ENCODE assay signal across 8 mouse cellular contexts in genomic region chr11:6471493-6471892, GRCm38 (mm10). TPM values are rescaled to one million over a fixed set of nuclear protein-coding genes. Genes with fewer than 3 reads are reported as not detected.
A peak's percentile ranks its signal among the peaks of the same experiment; 100 is the strongest.
DNase-seq lines count a peak whose midpoint lies in the region; ATAC-seq and TF ChIP-seq lines count a peak whose summit lies in the region.

No protein-coding gene starts in this region.

- no peak overlapping the region; the same call in 1 of the 2 replicates for H3K9ac ChIP-seq in heart, adult 2 months (ENCODE audit: low read depth, low read length)
- H3K9ac ChIP-seq in forebrain, embryonic 14.5 days (ENCODE audit: low read length): peak overlapping the region; percentile 51
- peak overlapping the region; percentile 44 for H3K9ac ChIP-seq in liver, embryonic 14.5 days (replicated peaks)

- peaks cover 10% of the 10 kb centered on the region for H3K4me1 ChIP-seq in heart, adult 2 months (ENCODE audit: control insufficient read depth, insufficient read depth, low read length)
- H3K4me1 ChIP-seq in forebrain, embryonic 14.5 days (ENCODE audit: control insufficient read depth, insufficient read depth, low read length): peaks cover 42% of the 10 kb centered on the region
- peaks cover 21 to 24% of the 10 kb centered on the region in 2 experiments for H3K4me1 ChIP-seq in liver, embryonic 14.5 days (replicated peaks; ENCODE audit: control insufficient read depth in 2 of 2, insufficient read depth in 2 of 2, low read length in 1 of 2)

- no peak for TF ChIP-seq POLR2A in heart, adult 2 months (IDR thresholded peaks at IDR 0.05; ENCODE audit: insufficient read depth, low read depth, low read length)

- H3K27me3 ChIP-seq in heart, adult 2 months (ENCODE audit: control insufficient read depth, insufficient read depth, low read length): no peaks in the 10 kb centered on the region
- H3K27me3 ChIP-seq in C2C12 (ENCODE audit: control insufficient read depth, insufficient read depth, insufficient read length): no peaks in the 10 kb centered on the region
- no peaks in the 10 kb centered on the region for H3K27me3 ChIP-seq in forebrain, embryonic 14.5 days (replicated peaks; ENCODE audit: control insufficient read depth, insufficient read depth, low read length)
- no peaks in the 10 kb centered on the region for H3K27me3 ChIP-seq in liver, embryonic 14.5 days (ENCODE audit: control insufficient read depth, insufficient read depth, low read length)

- peak overlapping the region; percentile 98 for H3K4me2 ChIP-seq in forebrain, embryonic 14.5 days (ENCODE audit: low read length)
- peak overlapping the region; percentile 93 for H3K4me2 ChIP-seq in liver, embryonic 14.5 days (ENCODE audit: low read depth)

- H3K79me2 ChIP-seq in heart, adult 2 months (replicated peaks; ENCODE audit: control insufficient read depth, insufficient read depth, low read length): peaks cover 4% of the 10 kb centered on the region; the same call in 1 of the 2 replicates
- peaks cover 92% of the 10 kb centered on the region for H3K79me2 ChIP-seq in C2C12 (ENCODE audit: control insufficient read depth, insufficient read depth)

- ATAC-seq in forebrain, embryonic 14.5 days: no peak
- no peak for ATAC-seq in liver, embryonic 14.5 days (ENCODE audit: insufficient read depth)
- no peak for ATAC-seq in cerebellum, adult (ENCODE audit: insufficient number of reproducible peaks, low FRiP score, low TSS enrichment)

- intact Hi-C loops in heart, adult 2 months (cut with DNase I): no loop called here

- H3K4me3 ChIP-seq in heart, adult 2 months: peak overlapping the region; percentile 83
- H3K4me3 ChIP-seq in C2C12 (ENCODE audit: insufficient read depth, poor library complexity, severe bottlenecking): peak overlapping the region; percentile 85
- peak overlapping the region; percentile 96 for H3K4me3 ChIP-seq in forebrain, embryonic 14.5 days (ENCODE audit: low read depth, low read length)
- H3K4me3 ChIP-seq in liver, embryonic 14.5 days (ENCODE audit: insufficient read depth in 1 of 2, low read depth in 2 of 2, low read length in 2 of 2): peak overlapping the region; percentile 30 to 94; a peak in 3 of 4 replicates

- H3K27ac ChIP-seq in heart, adult 2 months: no peak overlapping the region; the same call in 1 of the 2 replicates
- H3K27ac ChIP-seq in forebrain, embryonic 14.5 days (ENCODE audit: low read depth, low read length): peak overlapping the region; percentile 34; the same call in 1 of the 2 replicates
- H3K27ac ChIP-seq in liver, embryonic 14.5 days: no peak overlapping the region

- WGBS in heart, adult 2 months: 0% methylated on average over 1 of the region's 1 CpGs
- WGBS in forebrain, embryonic 14.5 days: 13% methylated on average over 1 of the region's 1 CpGs
- WGBS in liver, embryonic 14.5 days (ENCODE audit: insufficient replicate concordance): 33% methylated on average over 1 of the region's 1 CpGs

- H3K9me3 ChIP-seq in forebrain, embryonic 14.5 days (replicated peaks; ENCODE audit: control insufficient read depth, low read length): no peaks in the 10 kb centered on the region
- H3K9me3 ChIP-seq in liver, embryonic 14.5 days (ENCODE audit: control insufficient read depth, low read length): no peaks in the 10 kb centered on the region

- no peak for TF ChIP-seq EP300 in heart, adult 2 months (IDR thresholded peaks at IDR 0.05; ENCODE audit: insufficient read depth, low read depth, low read length)
- TF ChIP-seq EP300 in liver, embryonic 14.5 days (IDR thresholded peaks at IDR 0.05; ENCODE audit: low read depth): no peak

- DNase-seq in heart, adult 2 months: no peak
- DNase-seq in heart, adult 8-10 months (ENCODE audit: low spot score): no peak
- DNase-seq in forebrain, embryonic 14.5 days (ENCODE audit: low spot score): no peak
- DNase-seq in liver, embryonic 14.5 days (ENCODE audit: low read depth in 3 of 3, low spot score in 3 of 3): no peak
- DNase-seq in urinary bladder, postnatal 14 days (ENCODE audit: low spot score): no peak
- DNase-seq in layer of hippocampus, adult 11-12 months (ENCODE audit: low spot score): no peak

- peaks cover 44% of the 10 kb centered on the region for H3K36me3 ChIP-seq in heart, adult 2 months (ENCODE audit: control insufficient read depth, insufficient read depth, low read length)
- H3K36me3 ChIP-seq in C2C12 (ENCODE audit: control insufficient read depth, insufficient read depth): peaks cover 82% of the 10 kb centered on the region
- peaks cover 14% of the 10 kb centered on the region; the same call in 1 of the 2 replicates for H3K36me3 ChIP-seq in forebrain, embryonic 14.5 days (ENCODE audit: control insufficient read depth, insufficient read depth, low read length)
- peaks cover 27% of the 10 kb centered on the region for H3K36me3 ChIP-seq in liver, embryonic 14.5 days (replicated peaks; ENCODE audit: control insufficient read depth, insufficient read depth, low read depth)

- TF ChIP-seq CTCF in heart, adult 2 months (IDR thresholded peaks at IDR 0.05): no peak
- TF ChIP-seq CTCF in C2C12 (IDR thresholded peaks at IDR 0.05; ENCODE audit: control insufficient read depth, insufficient read depth, insufficient read length): no peak
- no peak for TF ChIP-seq CTCF in liver, embryonic 14.5 days (IDR thresholded peaks at IDR 0.05; ENCODE audit: low read depth)

- H3ac ChIP-seq in C2C12 (ENCODE audit: control insufficient read depth, insufficient read length, low read depth): peak overlapping the region; percentile 48

- H3K79me3 ChIP-seq in C2C12 (ENCODE audit: low read depth): peaks cover 84% of the 10 kb centered on the region

TF ChIP-seq in C2C12, 6 proteins besides CTCF, POLR2A, EP300 and RAD21:
- TF ChIP-seq CEBPB (IDR thresholded peaks at IDR 0.05; ENCODE audit: low read depth): no peak
- no peak for TF ChIP-seq MAX (IDR thresholded peaks at IDR 0.05)
- no peak for TF ChIP-seq MYOD1 (IDR thresholded peaks at IDR 0.05; ENCODE audit: control insufficient read depth, insufficient read length, low read depth)
- no peak for TF ChIP-seq MYOG (IDR thresholded peaks at IDR 0.05; ENCODE audit: control insufficient read depth, extremely low read depth, insufficient read length)
- no peak for TF ChIP-seq USF1 (IDR thresholded peaks at IDR 0.05; ENCODE audit: low read depth)
- no peak for TF ChIP-seq FOSL1 (IDR thresholded peaks at IDR 0.05; ENCODE audit: insufficient read depth, low read length, poor library complexity, severe bottlenecking)

RNA-seq across cellular contexts. Expression of gene Purb, which starts 4.2 kb away (rescaled TPM):
- 10 to 100 TPM; 28.0 to 31.5 TPM for total RNA-seq in heart, adult 2 months (2021)
- polyA plus RNA-seq in heart, adult 2 months (2012; rRNA removed): 5.0 and 9.3 TPM in 2 replicates
- 10 to 100 TPM; 23.2 to 32.4 (median 28.9) TPM for total RNA-seq in heart, adult 8-10 months (2022)
- 41.0 TPM for polyA plus RNA-seq in C2C12 (2012; fragmentation: generic; extraction: Trizol)
- 8.7 and 12.1 TPM in 2 replicates for polyA plus RNA-seq in forebrain, embryonic 14.5 days (2014; fragmentation: Nextera tagmentation; extraction: Ambion mirVana)
- 4.1 and 6.2 TPM in 2 replicates for polyA plus RNA-seq in liver, embryonic 14.5 days (2012; rRNA removed)
- 6.2 TPM in 2 replicates for polyA plus RNA-seq in liver, embryonic 14.5 days (2014; fragmentation: Nextera tagmentation; extraction: Ambion mirVana)

RNA-seq across cellular contexts. Expression of gene H2afv, which starts 27.2 kb away (rescaled TPM):
- total RNA-seq in heart, adult 2 months (2021): 10 to 100 TPM; 75.8 to 80.8 TPM
- polyA plus RNA-seq in heart, adult 2 months (2012; rRNA removed): 46.3 and 59.2 TPM in 2 replicates
- total RNA-seq in heart, adult 8-10 months (2022): 10 to 100 TPM; 80.1 to 97.8 (median 88.2) TPM
- polyA plus RNA-seq in C2C12 (2012; fragmentation: generic; extraction: Trizol): 153 TPM
- polyA plus RNA-seq in forebrain, embryonic 14.5 days (2014; fragmentation: Nextera tagmentation; extraction: Ambion mirVana): 593 and 826 TPM in 2 replicates
- 35.2 and 44.2 TPM in 2 replicates for polyA plus RNA-seq in liver, embryonic 14.5 days (2012; rRNA removed)
- 117 and 119 TPM in 2 replicates for polyA plus RNA-seq in liver, embryonic 14.5 days (2014; fragmentation: Nextera tagmentation; extraction: Ambion mirVana)

RNA-seq across cellular contexts. Expression of gene Myo1g, which starts 49.3 kb away (rescaled TPM):
- 1 to 10 TPM; 1.4 TPM for total RNA-seq in heart, adult 2 months (2021)
- polyA plus RNA-seq in heart, adult 2 months (2012; rRNA removed): 4.1 and 7.2 TPM in 2 replicates
- 1 to 10 TPM in 3 of 4 experiments, under 1 TPM in 1; 0.73 to 2.3 (median 1.2) TPM for total RNA-seq in heart, adult 8-10 months (2022)
- 0.04 TPM for polyA plus RNA-seq in C2C12 (2012; fragmentation: generic; extraction: Trizol)
- 0.17 and 0.33 TPM in 2 replicates for polyA plus RNA-seq in forebrain, embryonic 14.5 days (2014; fragmentation: Nextera tagmentation; extraction: Ambion mirVana)
- polyA plus RNA-seq in liver, embryonic 14.5 days (2012; rRNA removed): 5.7 and 7.0 TPM in 2 replicates
- polyA plus RNA-seq in liver, embryonic 14.5 days (2014; fragmentation: Nextera tagmentation; extraction: Ambion mirVana): 5.4 and 5.7 TPM in 2 replicates

RNA-seq across cellular contexts. Expression of gene Ppia, which starts 56.2 kb away (rescaled TPM):
- 100 to 1,000 TPM; 304 to 328 TPM for total RNA-seq in heart, adult 2 months (2021)
- 298 and 449 TPM in 2 replicates for polyA plus RNA-seq in heart, adult 2 months (2012; rRNA removed)
- 100 to 1,000 TPM; 262 to 310 (median 280) TPM for total RNA-seq in heart, adult 8-10 months (2022)
- 4,929 TPM for polyA plus RNA-seq in C2C12 (2012; fragmentation: generic; extraction: Trizol)
- 4,105 and 4,592 TPM in 2 replicates for polyA plus RNA-seq in forebrain, embryonic 14.5 days (2014; fragmentation: Nextera tagmentation; extraction: Ambion mirVana)
- 1,485 and 1,780 TPM in 2 replicates for polyA plus RNA-seq in liver, embryonic 14.5 days (2012; rRNA removed)
- 3,165 and 3,291 TPM in 2 replicates for polyA plus RNA-seq in liver, embryonic 14.5 days (2014; fragmentation: Nextera tagmentation; extraction: Ambion mirVana)
